Comparison of ENCODE assay signal across 22 mouse cellular contexts in the genomic region with DNA sequence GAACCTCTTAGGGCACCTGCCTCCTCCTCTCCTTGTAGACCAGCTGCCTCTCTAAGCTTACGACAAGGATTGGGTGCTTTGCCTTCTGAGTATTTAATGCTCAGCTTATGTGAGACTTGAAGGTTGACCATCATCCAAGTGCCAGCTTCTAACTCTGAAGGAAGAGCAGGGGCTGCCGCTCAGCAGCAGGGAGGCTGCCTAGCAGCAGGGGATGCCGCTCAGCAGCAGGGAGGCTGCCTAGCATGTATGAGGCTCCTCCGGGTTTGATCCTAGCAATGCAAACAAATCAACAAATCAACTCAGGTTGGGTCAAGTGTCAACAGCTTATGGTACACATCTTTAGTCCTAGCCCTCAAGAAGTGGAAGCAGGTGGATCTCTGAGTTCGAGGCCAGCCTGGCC. TPM values are rescaled to one million over a fixed set of nuclear protein-coding genes. Genes with fewer than 3 reads are reported as not detected.
DNase-seq lines count a peak whose midpoint lies in the region.
"Had no signal": no experiment of that assay in that cellular context is flagged by ENCODE, and none has a peak within 500 bp of the region (broad histone marks: within the 10 kb centered on the region; RNA-seq: fewer than 3 reads in every experiment).

No protein-coding gene starts in this region.

- no peaks in the 10 kb centered on the region for H3K4me1 ChIP-seq in heart, embryonic 10.5 days

- H3K4me3 ChIP-seq in heart, embryonic 10.5 days = no peak overlapping the region

- intact Hi-C loops in heart, postnatal 14 days (cut with DNase I) = no loop called here

- H3K9me3 ChIP-seq in heart, embryonic 10.5 days = no peaks in the 10 kb centered on the region
- H3K9me3 ChIP-seq: G1E had no signal

- peak; percentile 58 for DNase-seq in heart, adult 11 months
- DNase-seq in heart, adult 8-10 months (ENCODE audit: low spot score) = no peak
- peak; percentile 69 for DNase-seq in heart, embryonic 10.5 days (ENCODE audit: low spot score)
- DNase-seq in heart, postnatal 14 days = no peak
- DNase-seq: adrenal gland, adult 2 months; adrenal gland, adult 8-10 months; adrenal gland, postnatal 10 days; adrenal gland, postnatal 14 days; adrenal gland, postnatal 25 days; adrenal gland, postnatal 36 days; B cell, adult 2 months; cerebellum, adult 11 months; cerebellum, adult 11-12 months; cerebellum, adult 18-20 months had no signal

- no peaks in the 10 kb centered on the region for H3K27me3 ChIP-seq in heart, embryonic 10.5 days (ENCODE audit: insufficient read depth, poor library complexity, severe bottlenecking)
- H3K27me3 ChIP-seq: CH12.LX, Patski had no signal

- H3K27ac ChIP-seq in heart, embryonic 10.5 days = no peak overlapping the region

- WGBS in heart, embryonic 10.5 days = 66% methylated on average over 5 of the region's 5 CpGs

- H3K36me3 ChIP-seq in heart, embryonic 10.5 days = no peaks in the 10 kb centered on the region
- H3K36me3 ChIP-seq: G1E had no signal

RNA-seq across cellular contexts. Expression of gene Tlx3, which starts 28.7 kb away (rescaled TPM):
- not detected for total RNA-seq in heart, adult 8-10 months (2022)
- polyA plus RNA-seq in heart, embryonic 10.5 days (2016; fragmentation: Nextera tagmentation; extraction: Ambion mirVana) = 0.28 TPM in 1 of 2 replicates, not detected in the other
- total RNA-seq in heart, postnatal 14 days (2021) = not detected
- total RNA-seq: adrenal gland, postnatal 14 days; CH12.LX; G1E; MEL had no signal
- polyA plus RNA-seq: activated CD4-positive, CD25-positive, alpha-beta regulatory T cell, adult 4 months; C2C12; CD4-positive, CD25-positive, alpha-beta regulatory T cell, adult 4 months had no signal

RNA-seq across cellular contexts. Expression of gene Gm12117, which starts 44.5 kb away (rescaled TPM):
- not detected for total RNA-seq in heart, adult 8-10 months (2022)
- 0.14 TPM in 1 of 2 replicates, not detected in the other for polyA plus RNA-seq in heart, embryonic 10.5 days (2016; fragmentation: Nextera tagmentation; extraction: Ambion mirVana)
- total RNA-seq in heart, postnatal 14 days (2021) = not detected
- total RNA-seq: adrenal gland, adult 18-20 months; adrenal gland, adult 8-10 months; adrenal gland, postnatal 10 days; adrenal gland, postnatal 14 days; adrenal gland, postnatal 25 days; adrenal gland, postnatal 36 days; CH12.LX; MEL had no signal
- polyA plus RNA-seq: activated CD4-positive, CD25-positive, alpha-beta regulatory T cell, adult 4 months; adrenal gland, adult 2 months; C2C12; CD4-positive, CD25-positive, alpha-beta regulatory T cell, adult 4 months; G1E; Patski had no signal

Comparison
In these comparisons a context has a peak if more than half of its experiments do, and no peak if none do; other contexts are left out.
1. DNase-seq: peak in heart, adult 11 months (single experiment) and heart, embryonic 10.5 days (single experiment); none in heart, adult 8-10 months (single experiment) and heart, postnatal 14 days (0 of 2).